Mouse (Mus musculus) lung, embryonic 16.5 days (tissue): ENCODE measurements at regions not wholly inside any gene's neighbourhood (a gene's known extent, or its start where the extent isn't known, plus 50 kb on each side); places are given as distances from the start of the nearest gene placed in this dataset.

Experiments
- ATAC-seq: fragments of 200-750 bp; cut with Nextera tagmentation; 2 replicates; pipeline ENCODE4 v1.8.0; 2017; ENCODE audit warnings: low read depth, mild to moderate bottlenecking, moderate library complexity
- H3K27ac ChIP-seq: fragments of 300-500 bp; sonication (generic); 2 replicates; pipeline ENCODE4 v1.5.1; 2014; ENCODE audit warnings: mild to moderate bottlenecking, control low read depth, low read length
- H3K27me3 ChIP-seq: fragments of 300-500 bp; sonication (generic); 2 replicates; pipeline ENCODE4 v1.6.1; 2014; ENCODE audit warnings: low read depth, low read length, mixed read lengths; ENCODE audit not compliant: control insufficient read depth, insufficient read depth
- H3K36me3 ChIP-seq: fragments of 300-500 bp; sonication (generic); 2 replicates; pipeline ENCODE4 v1.6.1; 2014; ENCODE audit warnings: low read length; ENCODE audit not compliant: control insufficient read depth, insufficient read depth
- H3K4me1 ChIP-seq: fragments of 300-500 bp; sonication (generic); replicated peaks from 2 replicates; pipeline ENCODE4 v1.6.1; 2014; ENCODE audit warnings: low read length, mixed read lengths; ENCODE audit not compliant: control insufficient read depth, insufficient read depth
- H3K4me2 ChIP-seq: fragments of 300-500 bp; sonication (generic); 2 replicates; pipeline ENCODE4 v1.6.1; 2014; ENCODE audit warnings: low read depth, low read length, control low read depth
- H3K4me3 ChIP-seq: fragments of 300-500 bp; sonication (generic); 2 replicates; pipeline ENCODE4 v1.5.1; 2014; ENCODE audit warnings: mild to moderate bottlenecking, low read length, control low read depth
- H3K9ac ChIP-seq: fragments of 300-500 bp; sonication (generic); 2 replicates; pipeline ENCODE4 v1.6.1; 2014; ENCODE audit warnings: low read length, control low read depth
- H3K9me3 ChIP-seq: fragments of 300-500 bp; sonication (generic); 2 replicates; pipeline ENCODE4 v1.6.1; 2016; ENCODE audit warnings: low read length; ENCODE audit not compliant: control insufficient read depth
- WGBS: fragments of 180-500 bp; shearing (Covaris S2); extraction: QIAGEN DNeasy Blood & Tissue Kit; methylation state at CpG from one replicate; pipeline ENCODE4 v1.1.7; 2014; 5-methylcytosine and 5-hydroxymethylcytosine counted together

DNA sequence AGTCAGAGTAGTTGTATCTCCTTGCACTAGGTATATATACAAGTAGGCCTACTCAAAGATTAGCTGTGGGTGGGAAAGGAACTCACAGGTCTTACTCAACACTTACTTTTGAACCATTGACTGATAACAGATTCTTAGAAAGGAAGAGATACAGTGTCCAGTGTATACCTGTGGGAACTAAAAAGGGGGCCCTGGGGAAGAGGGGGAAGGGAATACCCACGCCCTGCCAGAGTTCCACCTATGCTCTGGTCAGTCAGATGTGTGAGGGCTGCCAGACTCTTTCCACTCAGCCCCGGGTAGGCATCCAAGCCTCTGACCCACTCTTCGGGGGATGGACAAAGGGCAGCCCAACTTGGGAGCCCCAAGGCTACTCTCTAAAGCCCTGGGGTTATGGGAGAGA lies 387.9 kb upstream of the Cdh11 start:
- Histone ChIP-seq H3K4me3 (no peak overlapping the region), H3K27ac (no peak overlapping the region), H3K4me1 (no peaks in the 10 kb centered on the region), H3K9ac (no peak overlapping the region), H3K27me3 (no peaks in the 10 kb centered on the region), H3K36me3 (no peaks in the 10 kb centered on the region), H3K4me2 (no peak overlapping the region), H3K9me3 (no peaks in the 10 kb centered on the region)
- 70% methylated on average over 3 of the region's 3 CpGs for WGBS
- 0 out of 2 replicates have a peak, but pooled peaks have one; percentile 15 for ATAC-seq

DNA sequence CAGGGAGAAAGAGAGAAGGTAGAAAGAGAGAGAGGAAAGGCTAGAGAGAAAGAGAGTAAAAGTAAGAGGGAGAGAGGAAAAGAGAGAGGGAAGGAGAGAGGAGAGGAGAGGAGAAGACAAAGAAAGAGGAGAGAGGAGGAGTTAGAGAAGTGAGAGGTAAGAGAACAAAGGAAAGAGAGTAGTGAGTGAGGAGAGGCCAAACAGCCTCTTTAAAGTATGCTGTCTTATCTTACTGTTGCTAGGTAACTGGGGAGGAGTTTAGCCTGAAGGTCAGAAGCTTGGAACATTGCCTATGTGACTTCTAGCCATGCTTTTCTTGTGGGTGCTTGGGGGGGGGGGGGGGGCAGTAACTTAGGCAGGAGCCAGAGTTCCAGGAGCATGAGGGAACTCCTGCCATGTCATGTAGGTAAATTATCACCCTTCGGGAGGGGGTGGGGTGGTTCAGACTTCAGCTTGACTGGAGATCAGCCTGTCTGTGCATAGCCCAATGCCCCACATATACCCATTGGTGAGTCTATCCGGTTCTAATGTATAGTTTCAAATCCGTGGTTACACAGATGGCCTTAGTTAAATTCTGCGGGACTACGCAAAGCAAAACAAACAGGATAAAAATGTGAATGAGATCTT lies 388.5 kb upstream of the Cdh11 start:
- H3K36me3 ChIP-seq, result no peaks in the 10 kb centered on the region
- 53% methylated on average over 5 of the region's 5 CpGs for WGBS
- H3K9ac ChIP-seq, result no peak overlapping the region
- H3K27me3 ChIP-seq, result no peaks in the 10 kb centered on the region
- H3K4me3 ChIP-seq, result no peak overlapping the region
- H3K4me1 ChIP-seq, result no peaks in the 10 kb centered on the region
- no peak overlapping the region for H3K4me2 ChIP-seq
- no peaks in the 10 kb centered on the region for H3K9me3 ChIP-seq
- no peak for ATAC-seq
- H3K27ac ChIP-seq, result no peak overlapping the region

DNA sequence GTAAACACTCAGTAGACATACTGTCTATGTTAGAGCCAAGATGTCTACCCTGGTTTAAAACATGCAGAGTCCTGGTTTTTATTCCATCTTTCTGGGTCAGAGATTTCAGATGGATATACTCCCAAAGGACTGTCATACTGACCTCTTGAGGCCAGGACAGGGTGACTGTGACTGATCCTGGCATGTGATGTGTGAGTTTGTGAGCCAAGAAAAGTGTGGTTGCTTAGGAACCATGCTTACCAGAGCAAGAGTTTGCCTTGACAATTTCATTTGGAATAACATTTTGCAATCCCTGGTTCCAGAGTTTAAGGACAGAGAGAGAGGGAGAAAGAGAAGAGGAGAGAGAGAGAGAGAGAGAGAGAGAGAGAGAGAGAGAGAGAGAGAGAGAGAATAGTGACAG lies 395.2 kb upstream of the Cdh11 start:
- no peaks in the 10 kb centered on the region for H3K4me1 ChIP-seq
- H3K27ac ChIP-seq, result no peak overlapping the region
- ATAC-seq, result peak; percentile 90
- H3K9ac ChIP-seq, result no peak overlapping the region
- H3K9me3 ChIP-seq, result no peaks in the 10 kb centered on the region
- no peaks in the 10 kb centered on the region for H3K27me3 ChIP-seq
- no peaks in the 10 kb centered on the region for H3K36me3 ChIP-seq
- H3K4me3 ChIP-seq, result no peak overlapping the region
- no peak overlapping the region for H3K4me2 ChIP-seq

DNA sequence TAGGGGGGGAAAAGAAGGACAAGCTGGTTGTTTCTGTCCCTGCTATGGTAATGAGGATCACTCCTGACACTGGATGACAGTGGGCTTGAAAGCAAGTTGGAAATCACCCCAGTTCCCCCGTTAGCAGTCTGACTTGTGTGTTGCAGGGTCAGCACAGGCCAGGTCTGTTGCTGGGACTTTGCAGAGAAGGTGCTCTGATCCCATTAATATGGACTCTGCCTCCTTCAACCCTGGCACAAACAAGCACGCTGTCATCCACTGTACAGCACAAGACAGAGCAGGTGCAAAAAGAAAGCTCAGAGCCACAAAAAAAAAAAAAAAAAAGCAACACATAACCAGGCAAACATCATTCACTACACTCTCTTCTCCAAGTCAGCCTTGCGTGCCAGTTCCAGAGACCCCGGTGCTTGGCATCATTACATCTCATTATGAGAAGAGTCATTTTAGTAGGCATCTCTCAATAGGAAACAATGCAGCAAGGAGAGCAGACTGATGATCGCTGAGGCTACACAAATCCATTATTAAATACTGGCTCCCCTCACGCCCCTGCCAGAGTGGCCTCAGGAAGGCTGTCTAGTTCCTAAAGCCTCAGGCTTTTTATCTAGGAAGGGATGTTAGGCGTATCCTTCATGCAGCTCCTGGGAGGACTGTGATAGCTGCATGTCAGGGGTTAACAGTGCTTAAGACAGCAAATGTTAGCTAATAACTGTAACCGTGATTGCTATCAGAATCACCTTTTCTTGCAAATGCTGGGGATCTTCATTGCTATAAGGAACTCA lies 403.5 kb upstream of the Cdh11 start:
- Histone ChIP-seq H3K27me3 (no peaks in the 10 kb centered on the region), H3K4me1 (no peaks in the 10 kb centered on the region), H3K4me3 (no peak overlapping the region), H3K9me3 (no peaks in the 10 kb centered on the region), H3K9ac (no peak overlapping the region), H3K27ac (no peak overlapping the region), H3K4me2 (no peak overlapping the region), H3K36me3 (no peaks in the 10 kb centered on the region)
- WGBS, result 64% methylated on average over 8 of the region's 8 CpGs
- no peak for ATAC-seq

DNA sequence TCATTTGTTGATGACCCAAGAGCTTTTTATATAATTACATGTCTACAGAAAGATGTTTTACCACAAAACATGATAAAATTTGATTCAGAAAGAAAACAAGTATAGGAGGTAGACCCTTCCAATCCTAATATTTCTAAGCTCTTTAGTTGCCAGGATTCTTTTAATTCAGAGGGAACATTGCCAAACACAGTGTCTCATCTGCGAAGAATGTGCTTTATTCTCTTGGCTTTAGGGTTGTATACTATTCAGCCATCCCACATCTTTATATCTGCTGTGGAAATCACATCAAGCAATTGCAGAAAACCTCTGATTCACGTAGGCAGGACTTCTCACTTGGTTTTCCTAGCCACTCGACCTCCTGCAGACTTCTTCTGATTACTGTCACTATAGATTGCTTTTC lies 412.8 kb upstream of the Cdh11 start:
- WGBS, result 52% methylated on average over 3 of the region's 3 CpGs
- ATAC-seq, result no peak
- H3K4me3 ChIP-seq, result no peak overlapping the region
- no peak overlapping the region for H3K9ac ChIP-seq
- H3K4me1 ChIP-seq, result peaks cover 6% of the 10 kb centered on the region
- no peaks in the 10 kb centered on the region for H3K9me3 ChIP-seq
- no peak overlapping the region for H3K27ac ChIP-seq
- H3K27me3 ChIP-seq, result no peaks in the 10 kb centered on the region
- H3K4me2 ChIP-seq, result no peak overlapping the region
- H3K36me3 ChIP-seq, result no peaks in the 10 kb centered on the region

DNA sequence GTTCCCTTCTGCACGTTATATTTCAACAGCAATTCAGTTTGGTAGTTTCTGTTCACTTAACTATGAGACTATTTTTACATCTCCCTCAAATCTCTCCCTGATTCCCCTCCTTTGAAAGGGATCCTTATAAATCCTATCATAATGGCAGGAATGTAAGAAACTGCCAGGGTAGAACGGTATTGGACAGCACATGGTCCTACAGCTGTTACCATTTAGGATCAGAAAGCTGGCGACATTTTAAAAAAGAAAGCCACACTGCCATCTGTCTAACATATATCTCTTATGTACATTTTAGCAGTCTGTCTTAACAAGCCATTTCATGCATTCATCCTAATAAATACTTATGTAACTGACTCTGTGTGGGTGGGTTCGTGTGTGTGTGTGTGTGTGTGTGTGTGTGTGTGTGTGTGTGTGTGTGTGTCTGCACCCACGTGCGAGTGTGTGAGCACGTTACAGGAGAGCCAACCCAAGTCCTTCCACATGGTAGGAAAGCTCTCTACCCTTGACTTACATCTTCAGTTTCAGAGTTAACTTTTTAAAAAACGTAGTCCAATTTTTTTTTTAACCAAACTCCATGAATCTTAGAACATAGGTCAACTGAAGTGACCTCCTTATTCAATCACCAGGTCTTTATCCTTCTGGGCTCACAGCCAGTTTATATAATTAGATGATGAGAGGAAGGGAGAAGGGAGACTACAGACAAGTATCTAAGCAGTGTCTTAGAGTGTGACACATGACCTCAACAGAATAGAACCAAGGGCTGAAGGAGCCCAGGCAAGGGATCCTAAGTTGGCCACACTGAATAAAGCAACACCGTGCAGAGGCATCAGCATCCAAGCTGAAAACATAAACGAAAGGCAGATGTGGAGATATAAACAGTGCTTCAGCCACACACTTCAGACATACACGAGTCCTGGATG lies 414.5 kb upstream of the Cdh11 start:
- Histone ChIP-seq H3K4me3 (no peak overlapping the region), H3K36me3 (no peaks in the 10 kb centered on the region), H3K27me3 (no peaks in the 10 kb centered on the region), H3K4me1 (peaks cover 9% of the 10 kb centered on the region), H3K9ac (no peak overlapping the region), H3K27ac (no peak overlapping the region; the same call in 1 of the 2 replicates), H3K9me3 (no peaks in the 10 kb centered on the region), H3K4me2 (no peak overlapping the region)
- 40% methylated on average over 11 of the region's 11 CpGs for WGBS
- peak; percentile 54 for ATAC-seq

DNA sequence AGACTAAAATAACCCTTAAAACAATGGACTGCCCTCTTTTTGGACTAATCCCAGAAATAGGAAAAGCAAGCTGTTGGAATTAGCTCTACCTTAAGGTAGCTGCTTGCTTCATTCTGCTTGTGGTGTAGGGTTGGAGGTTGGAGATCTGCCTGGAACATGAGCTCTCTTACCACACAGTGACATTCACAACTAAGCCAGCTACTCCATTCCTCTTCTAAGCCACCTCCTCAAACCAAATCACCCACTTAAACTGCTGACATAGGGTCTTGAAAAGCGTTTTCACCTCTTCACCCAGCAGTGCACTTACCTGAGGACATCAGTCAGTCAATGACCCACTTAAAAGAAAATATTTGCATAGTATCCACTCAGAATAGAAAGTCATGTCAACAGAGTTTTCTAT lies 418.3 kb upstream of the Cdh11 start:
- Histone ChIP-seq H3K4me2 (no peak overlapping the region), H3K36me3 (no peaks in the 10 kb centered on the region), H3K4me1 (peaks cover 9% of the 10 kb centered on the region), H3K27ac (no peak overlapping the region), H3K27me3 (no peaks in the 10 kb centered on the region), H3K9me3 (no peaks in the 10 kb centered on the region), H3K9ac (no peak overlapping the region), H3K4me3 (no peak overlapping the region)
- peak; percentile 80 for ATAC-seq
- WGBS, result 36% methylated on average over 1 of the region's 1 CpGs

DNA sequence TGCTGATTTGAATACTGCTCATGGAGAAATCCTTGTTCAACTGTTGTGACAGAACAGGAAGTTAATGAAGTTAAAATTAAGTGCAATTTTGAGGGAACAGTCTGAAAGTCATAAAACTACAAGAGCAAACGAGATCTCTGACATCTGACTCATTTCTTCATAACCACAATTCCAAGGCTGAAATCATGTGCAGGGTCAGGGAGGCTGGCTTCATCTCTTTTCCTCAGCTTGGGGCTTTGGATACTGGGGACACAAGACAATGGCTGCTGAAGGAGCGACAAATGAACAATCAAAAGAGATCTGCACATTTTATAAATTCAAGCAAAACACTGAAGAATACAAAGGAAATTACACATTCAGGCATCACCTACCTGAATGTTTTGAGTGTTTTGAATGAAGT lies 429.2 kb upstream of the Cdh11 start:
- 54% methylated on average over 2 of the region's 2 CpGs for WGBS

More for the DNA sequence above, 429.2 kb upstream of the Cdh11 start:
- Histone ChIP-seq H3K4me1 (no peaks in the 10 kb centered on the region), H3K9ac (no peak overlapping the region), H3K4me3 (no peak overlapping the region), H3K36me3 (no peaks in the 10 kb centered on the region), H3K27me3 (no peaks in the 10 kb centered on the region), H3K27ac (no peak overlapping the region), H3K4me2 (no peak overlapping the region), H3K9me3 (no peaks in the 10 kb centered on the region)
- no peak for ATAC-seq
